Mouse (Mus musculus): Measurements from ENCODE around the gene Ern1. TPM values are rescaled to one million over a fixed set of nuclear protein-coding genes. Genes with fewer than 3 reads are reported as not detected.

Ern1 gene
- polyA plus RNA-seq, 1 experiment from 2014 or later = 4.4 TPM

DNA sequence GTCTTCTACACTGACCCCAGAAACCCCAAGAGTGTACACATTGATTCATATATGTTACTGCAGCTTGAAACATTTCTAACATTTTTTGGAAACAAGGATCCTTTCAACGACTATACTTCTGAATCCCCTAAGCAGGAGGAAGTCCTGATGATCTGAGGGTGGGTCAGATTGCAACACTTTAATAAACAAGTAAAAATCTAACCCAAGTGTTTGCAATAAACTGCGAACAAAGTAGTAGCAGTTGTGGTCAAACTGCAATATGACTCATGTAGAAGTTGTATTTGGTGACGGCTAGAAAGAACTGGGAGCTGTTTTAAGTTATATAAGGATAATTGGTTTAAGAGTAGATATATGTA, 7.1 kb downstream of the Ern1 start:
- Histone ChIP-seq H3K9me3 (replicated peaks; ENCODE audit: control insufficient read depth, low read length) (no peaks in the 10 kb centered on the region), H3K9ac (ENCODE audit: low read depth, low read length) (no peak overlapping the region), H3K4me2 (no peak overlapping the region), H3K27ac (ENCODE audit: low read depth, low read length) (no peak overlapping the region), H3K36me3 (ENCODE audit: control insufficient read depth, insufficient read depth, low read length) (no peaks in the 10 kb centered on the region), H3K27me3 (ENCODE audit: control insufficient read depth, insufficient read depth, low read length) (no peaks in the 10 kb centered on the region), H3K4me3 (ENCODE audit: low read depth, low read length) (no peak overlapping the region), H3K4me1 (ENCODE audit: control insufficient read depth, insufficient read depth, low read length) (peaks cover 1% of the 10 kb centered on the region; the same call in 1 of the 2 replicates)
- ATAC-seq (replicated peaks; ENCODE audit: insufficient number of reproducible peaks, low FRiP score, low TSS enrichment) = no peak
- 78% methylated on average over 3 of the region's 3 CpGs for WGBS (ENCODE audit: insufficient replicate concordance)

DNA sequence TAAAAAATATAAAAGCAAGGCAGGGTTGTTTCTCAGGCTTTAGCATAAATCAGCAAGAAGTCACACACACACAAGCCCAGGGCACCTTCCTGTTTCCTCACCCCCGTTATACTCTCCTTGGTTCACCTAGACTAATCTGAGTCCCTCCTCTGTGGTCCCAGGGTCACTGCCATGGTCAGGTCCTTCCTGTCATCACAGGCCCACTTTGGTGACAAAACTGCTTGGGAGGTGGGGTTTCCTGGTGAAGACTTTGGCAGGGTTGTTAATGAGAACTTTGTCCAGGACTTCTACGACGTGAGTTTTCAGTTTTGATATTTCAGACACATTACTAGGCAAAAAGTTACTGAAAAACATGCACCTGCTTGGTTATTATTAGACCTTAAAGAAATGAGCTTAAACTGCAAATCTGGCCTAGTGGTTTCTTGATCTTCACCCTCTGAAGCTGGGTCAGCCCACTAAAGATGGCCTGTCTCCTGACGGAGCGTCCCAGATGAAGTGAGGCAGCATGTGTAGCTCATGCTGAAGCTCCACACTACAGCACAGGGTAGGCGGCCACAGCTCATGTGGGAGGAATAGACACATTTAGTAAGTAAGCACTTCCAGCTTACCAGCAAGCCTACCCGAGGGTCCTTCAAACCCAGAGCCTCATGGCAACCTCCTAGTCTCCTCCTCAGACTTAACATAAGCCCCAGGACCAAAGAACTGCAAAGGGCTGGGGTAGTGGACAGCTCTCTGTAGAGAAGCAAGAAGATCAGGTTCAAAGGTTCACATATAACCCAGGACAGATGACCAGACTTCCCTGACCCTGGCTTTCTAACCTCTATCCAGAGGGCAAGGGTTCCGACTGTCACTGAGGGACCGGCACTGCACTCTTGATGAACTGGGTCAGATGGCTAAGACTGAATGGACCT, 7.8 kb downstream of the Ern1 start:
- H3K9me3 ChIP-seq (replicated peaks; ENCODE audit: control insufficient read depth, low read length) = no peaks in the 10 kb centered on the region
- no peak overlapping the region for H3K9ac ChIP-seq (ENCODE audit: low read depth, low read length)
- H3K4me2 ChIP-seq = no peak overlapping the region
- H3K4me3 ChIP-seq (ENCODE audit: low read depth, low read length) = no peak overlapping the region
- no peak overlapping the region for H3K27ac ChIP-seq (ENCODE audit: low read depth, low read length)
- H3K4me1 ChIP-seq (ENCODE audit: control insufficient read depth, insufficient read depth, low read length) = peaks cover 2% of the 10 kb centered on the region; the same call in 1 of the 2 replicates
- ATAC-seq (replicated peaks; ENCODE audit: insufficient number of reproducible peaks, low FRiP score, low TSS enrichment) = no peak
- H3K36me3 ChIP-seq (ENCODE audit: control insufficient read depth, insufficient read depth, low read length) = no peaks in the 10 kb centered on the region
- no peaks in the 10 kb centered on the region for H3K27me3 ChIP-seq (ENCODE audit: control insufficient read depth, insufficient read depth, low read length)
- WGBS (ENCODE audit: insufficient replicate concordance) = 76% methylated on average over 9 of the region's 9 CpGs

GRCm38 (mm10) chr11:106478745-106479144, 8.9 kb downstream of the Ern1 start:
- Histone ChIP-seq H3K4me1 (ENCODE audit: control insufficient read depth, insufficient read depth, low read length) (peaks cover 2% of the 10 kb centered on the region; the same call in 1 of the 2 replicates), H3K9ac (ENCODE audit: low read depth, low read length) (no peak overlapping the region), H3K27me3 (ENCODE audit: control insufficient read depth, insufficient read depth, low read length) (no peaks in the 10 kb centered on the region), H3K36me3 (ENCODE audit: control insufficient read depth, insufficient read depth, low read length) (no peaks in the 10 kb centered on the region), H3K4me2 (no peak overlapping the region), H3K4me3 (ENCODE audit: low read depth, low read length) (no peak overlapping the region), H3K27ac (ENCODE audit: low read depth, low read length) (no peak overlapping the region), H3K9me3 (replicated peaks; ENCODE audit: control insufficient read depth, low read length) (no peaks in the 10 kb centered on the region)
- WGBS (ENCODE audit: insufficient replicate concordance) = 61% methylated on average over 1 of the region's 1 CpGs
- no peak for ATAC-seq (replicated peaks; ENCODE audit: insufficient number of reproducible peaks, low FRiP score, low TSS enrichment)

DNA sequence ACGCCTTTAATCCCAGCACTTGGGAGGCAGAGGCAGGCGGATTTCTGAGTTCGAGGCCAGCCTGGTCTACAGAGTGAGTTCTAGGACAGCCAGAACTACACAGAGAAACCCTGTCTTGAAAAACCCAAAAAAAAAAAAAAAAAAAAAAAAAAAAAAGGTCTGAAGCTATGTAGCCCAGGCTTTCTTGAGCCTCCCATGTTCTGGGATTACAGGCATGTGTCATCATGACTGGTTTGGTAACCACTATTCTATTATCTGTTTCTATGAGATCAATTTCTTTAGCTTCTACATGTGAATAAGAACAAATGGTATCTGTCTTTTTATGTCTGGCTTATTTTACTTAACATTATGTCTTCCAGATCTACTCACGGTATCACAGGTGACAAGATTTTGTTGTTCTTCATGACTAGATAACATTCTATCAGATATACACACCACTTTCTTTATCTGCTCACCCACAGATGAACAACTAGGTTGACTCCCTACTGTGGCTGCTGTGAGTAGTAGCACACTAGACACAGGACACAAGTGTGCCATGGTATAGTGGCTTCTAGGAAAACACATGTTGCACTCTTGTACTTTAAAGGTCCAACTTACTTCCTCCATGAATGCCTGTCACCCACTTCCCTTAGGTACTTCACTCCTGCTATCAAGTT, 10.0 kb downstream of the Ern1 start:
- ATAC-seq (replicated peaks; ENCODE audit: insufficient number of reproducible peaks, low FRiP score, low TSS enrichment) = no peak
- Histone ChIP-seq H3K27me3 (ENCODE audit: control insufficient read depth, insufficient read depth, low read length) (no peaks in the 10 kb centered on the region), H3K4me3 (ENCODE audit: low read depth, low read length) (no peak overlapping the region), H3K4me1 (ENCODE audit: control insufficient read depth, insufficient read depth, low read length) (peaks cover 2% of the 10 kb centered on the region; the same call in 1 of the 2 replicates), H3K27ac (ENCODE audit: low read depth, low read length) (no peak overlapping the region), H3K36me3 (ENCODE audit: control insufficient read depth, insufficient read depth, low read length) (no peaks in the 10 kb centered on the region), H3K9me3 (replicated peaks; ENCODE audit: control insufficient read depth, low read length) (no peaks in the 10 kb centered on the region), H3K9ac (ENCODE audit: low read depth, low read length) (no peak overlapping the region), H3K4me2 (no peak overlapping the region)
- WGBS (ENCODE audit: insufficient replicate concordance) = 94% methylated on average over 4 of the region's 4 CpGs

GRCm38 (mm10) chr11:106475309-106475708, 12.3 kb downstream of the Ern1 start:
- ATAC-seq (replicated peaks; ENCODE audit: insufficient number of reproducible peaks, low FRiP score, low TSS enrichment) = no peak
- Histone ChIP-seq H3K27me3 (ENCODE audit: control insufficient read depth, insufficient read depth, low read length) (no peaks in the 10 kb centered on the region), H3K9ac (ENCODE audit: low read depth, low read length) (no peak overlapping the region), H3K27ac (ENCODE audit: low read depth, low read length) (no peak overlapping the region), H3K4me3 (ENCODE audit: low read depth, low read length) (no peak overlapping the region), H3K4me1 (ENCODE audit: control insufficient read depth, insufficient read depth, low read length) (peaks cover 7% of the 10 kb centered on the region), H3K9me3 (replicated peaks; ENCODE audit: control insufficient read depth, low read length) (no peaks in the 10 kb centered on the region), H3K36me3 (ENCODE audit: control insufficient read depth, insufficient read depth, low read length) (no peaks in the 10 kb centered on the region), H3K4me2 (no peak overlapping the region)
- 63% methylated on average over 1 of the region's 1 CpGs for WGBS (ENCODE audit: insufficient replicate concordance)

- Histone ChIP-seq H3K9ac (ENCODE audit: low read depth, low read length) (no peak overlapping the region), H3K9me3 (replicated peaks; ENCODE audit: control insufficient read depth, low read length) (no peaks in the 10 kb centered on the region), H3K4me3 (ENCODE audit: low read depth, low read length) (no peak overlapping the region), H3K27ac (ENCODE audit: low read depth, low read length) (no peak overlapping the region), H3K4me1 (ENCODE audit: control insufficient read depth, insufficient read depth, low read length) (peaks cover 7% of the 10 kb centered on the region; the same call in 1 of the 2 replicates), H3K27me3 (ENCODE audit: control insufficient read depth, insufficient read depth, low read length) (no peaks in the 10 kb centered on the region), H3K36me3 (ENCODE audit: control insufficient read depth, insufficient read depth, low read length) (no peaks in the 10 kb centered on the region), H3K4me2 (no peak overlapping the region)
- WGBS (ENCODE audit: insufficient replicate concordance) = 71% methylated on average over 1 of the region's 1 CpGs
- no peak for ATAC-seq (replicated peaks; ENCODE audit: insufficient number of reproducible peaks, low FRiP score, low TSS enrichment)
These were observed 16.0 kb downstream of the Ern1 start for GRCm38 (mm10) chr11:106471629-106472028.

- H3K27ac ChIP-seq (ENCODE audit: low read depth, low read length) = no peak overlapping the region
- no peaks in the 10 kb centered on the region for H3K36me3 ChIP-seq (ENCODE audit: control insufficient read depth, insufficient read depth, low read length)
- H3K4me3 ChIP-seq (ENCODE audit: low read depth, low read length) = no peak overlapping the region
- H3K9ac ChIP-seq (ENCODE audit: low read depth, low read length) = no peak overlapping the region
- ATAC-seq (replicated peaks; ENCODE audit: insufficient number of reproducible peaks, low FRiP score, low TSS enrichment) = no peak
- no peaks in the 10 kb centered on the region for H3K9me3 ChIP-seq (replicated peaks; ENCODE audit: control insufficient read depth, low read length)
- no peak overlapping the region for H3K4me2 ChIP-seq
- 96% methylated on average over 1 of the region's 1 CpGs for WGBS (ENCODE audit: insufficient replicate concordance)
- peaks cover 4% of the 10 kb centered on the region; the same call in 1 of the 2 replicates for H3K4me1 ChIP-seq (ENCODE audit: control insufficient read depth, insufficient read depth, low read length)
- H3K27me3 ChIP-seq (ENCODE audit: control insufficient read depth, insufficient read depth, low read length) = no peaks in the 10 kb centered on the region
These were observed 19.1 kb downstream of the Ern1 start for GRCm38 (mm10) chr11:106468509-106468908.

GRCm38 (mm10) chr11:106465932-106466331, 21.7 kb downstream of the Ern1 start:
- H3K9me3 ChIP-seq (replicated peaks; ENCODE audit: control insufficient read depth, low read length) = no peaks in the 10 kb centered on the region
- ATAC-seq (replicated peaks; ENCODE audit: insufficient number of reproducible peaks, low FRiP score, low TSS enrichment) = no peak
- H3K27me3 ChIP-seq (ENCODE audit: control insufficient read depth, insufficient read depth, low read length) = no peaks in the 10 kb centered on the region
- H3K27ac ChIP-seq (ENCODE audit: low read depth, low read length) = no peak overlapping the region
- no peak overlapping the region for H3K4me2 ChIP-seq
- 88% methylated on average over 4 of the region's 4 CpGs for WGBS (ENCODE audit: insufficient replicate concordance)
- no peak overlapping the region for H3K9ac ChIP-seq (ENCODE audit: low read depth, low read length)
- H3K4me1 ChIP-seq (ENCODE audit: control insufficient read depth, insufficient read depth, low read length) = peaks cover 7% of the 10 kb centered on the region
- H3K36me3 ChIP-seq (ENCODE audit: control insufficient read depth, insufficient read depth, low read length) = no peaks in the 10 kb centered on the region
- H3K4me3 ChIP-seq (ENCODE audit: low read depth, low read length) = no peak overlapping the region
